ENCODE assay signal across 23 mouse cellular contexts in the genomic region with DNA sequence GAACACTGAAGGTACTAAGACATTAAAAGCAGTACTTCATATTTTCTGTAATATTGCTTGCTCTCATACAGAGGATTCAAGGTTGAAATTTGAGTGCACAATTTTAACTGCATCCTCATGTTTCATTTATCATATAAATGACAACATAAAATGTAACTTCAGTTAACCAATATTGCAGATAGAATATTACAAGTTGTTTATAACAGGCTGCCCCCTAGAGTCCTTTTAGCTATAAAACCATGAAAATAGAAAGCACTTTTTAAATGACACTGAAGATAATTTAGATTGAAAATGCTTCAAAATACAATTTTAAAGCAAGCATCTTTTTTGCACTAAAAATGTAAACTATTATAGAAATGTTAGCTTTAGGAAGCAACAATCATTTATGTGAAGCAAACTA. TPM values are rescaled to one million over a fixed set of nuclear protein-coding genes. Genes with fewer than 3 reads are reported as not detected.
A peak's percentile ranks its signal among the peaks of the same experiment; 100 is the strongest.
DNase-seq lines count a peak whose midpoint lies in the region; ATAC-seq and TF ChIP-seq lines count a peak whose summit lies in the region.
"Had no signal": no experiment of that assay in that cellular context is flagged by ENCODE, and none has a peak within 500 bp of the region (broad histone marks: within the 10 kb centered on the region; RNA-seq: fewer than 3 reads in every experiment).

No protein-coding gene starts in this region.

- no peak for ATAC-seq in forebrain, postnatal 0 days
- no peak for ATAC-seq in forebrain, embryonic 16.5 days
- no peak for ATAC-seq in kidney, postnatal 0 days (replicated peaks; ENCODE audit: low FRiP score, low read depth)
- ATAC-seq in midbrain, embryonic 14.5 days (ENCODE audit: low FRiP score, low TSS enrichment), result no peak
- no peak for ATAC-seq in midbrain, embryonic 15.5 days (replicated peaks)
- ATAC-seq in stomach, postnatal 0 days (ENCODE audit: low FRiP score, low TSS enrichment), result no peak
- ATAC-seq in hindbrain, embryonic 14.5 days (ENCODE audit: low FRiP score), result no peak
- ATAC-seq: activated CD4-positive, CD25-positive, alpha-beta regulatory T cell, adult 4 months had no signal

- DNase-seq in forebrain, postnatal 0 days, result peak; percentile 9
- DNase-seq in kidney, postnatal 0 days (ENCODE audit: low spot score), result no peak
- no peak for DNase-seq in kidney, adult 18-20 months
- peak; percentile 30 for DNase-seq in midbrain, embryonic 14.5 days
- no peak for DNase-seq in stomach, postnatal 0 days (ENCODE audit: low spot score)
- DNase-seq in hindbrain, embryonic 14.5 days (ENCODE audit: low spot score), result no peak
- DNase-seq: adrenal gland, adult 2 months; adrenal gland, postnatal 36 days; cerebellum, adult 2 months; cerebellum, postnatal 14 days; heart, postnatal 14 days; kidney, adult 2 months; kidney, postnatal 4 days; layer of hippocampus, adult 9-11 months; thymus, postnatal 4 days had no signal

- H3K4me2 ChIP-seq in forebrain, postnatal 0 days (ENCODE audit: low read depth), result no peak overlapping the region
- H3K4me2 ChIP-seq in forebrain, embryonic 16.5 days (ENCODE audit: low read length), result no peak overlapping the region
- no peak overlapping the region for H3K4me2 ChIP-seq in kidney, postnatal 0 days (ENCODE audit: low read length)
- no peak overlapping the region for H3K4me2 ChIP-seq in midbrain, embryonic 14.5 days (ENCODE audit: low read length)
- H3K4me2 ChIP-seq in midbrain, embryonic 15.5 days, result no peak overlapping the region
- no peak overlapping the region for H3K4me2 ChIP-seq in stomach, postnatal 0 days (replicated peaks; ENCODE audit: low read depth)
- H3K4me2 ChIP-seq in hindbrain, embryonic 14.5 days (replicated peaks), result no peak overlapping the region
- H3K4me2 ChIP-seq: forebrain, embryonic 12.5 days; limb, embryonic 12.5 days; liver, embryonic 15.5 days had no signal

- no peak for TF ChIP-seq EP300 in stomach, postnatal 0 days (optimal IDR thresholded peaks at IDR 0.05)

- H3K9me3 ChIP-seq in forebrain, postnatal 0 days (ENCODE audit: low read length), result no peaks in the 10 kb centered on the region
- no peaks in the 10 kb centered on the region for H3K9me3 ChIP-seq in forebrain, embryonic 16.5 days (ENCODE audit: control insufficient read depth, low read length)
- no peaks in the 10 kb centered on the region for H3K9me3 ChIP-seq in kidney, postnatal 0 days (replicated peaks; ENCODE audit: low read length)
- H3K9me3 ChIP-seq in midbrain, embryonic 14.5 days (ENCODE audit: control insufficient read depth, low read length), result no peaks in the 10 kb centered on the region
- H3K9me3 ChIP-seq in midbrain, embryonic 15.5 days, result no peaks in the 10 kb centered on the region
- no peaks in the 10 kb centered on the region for H3K9me3 ChIP-seq in stomach, postnatal 0 days (ENCODE audit: control insufficient read depth, low read length)
- H3K9me3 ChIP-seq in hindbrain, embryonic 14.5 days (ENCODE audit: control insufficient read depth, low read length), result no peaks in the 10 kb centered on the region
- H3K9me3 ChIP-seq: forebrain, embryonic 12.5 days; hindbrain, embryonic 10.5 days; limb, embryonic 12.5 days; liver, embryonic 15.5 days had no signal

- H3K9ac ChIP-seq in forebrain, postnatal 0 days, result no peak overlapping the region
- no peak overlapping the region for H3K9ac ChIP-seq in forebrain, embryonic 16.5 days (replicated peaks; ENCODE audit: low read depth, low read length)
- no peak overlapping the region for H3K9ac ChIP-seq in kidney, postnatal 0 days (ENCODE audit: low read depth, low read length)
- no peak overlapping the region for H3K9ac ChIP-seq in midbrain, embryonic 14.5 days (replicated peaks; ENCODE audit: low read length)
- no peak overlapping the region for H3K9ac ChIP-seq in midbrain, embryonic 15.5 days
- no peak overlapping the region for H3K9ac ChIP-seq in stomach, postnatal 0 days (ENCODE audit: low read length)
- no peak overlapping the region for H3K9ac ChIP-seq in hindbrain, embryonic 14.5 days
- H3K9ac ChIP-seq: forebrain, embryonic 12.5 days; limb, embryonic 12.5 days; liver, embryonic 15.5 days had no signal

- no peaks in the 10 kb centered on the region for H3K36me3 ChIP-seq in forebrain, postnatal 0 days (ENCODE audit: insufficient read depth)
- no peaks in the 10 kb centered on the region for H3K36me3 ChIP-seq in forebrain, embryonic 16.5 days (ENCODE audit: control insufficient read depth, insufficient read depth)
- H3K36me3 ChIP-seq in kidney, postnatal 0 days (ENCODE audit: insufficient read depth, low read length), result no peaks in the 10 kb centered on the region
- peaks cover 15% of the 10 kb centered on the region for H3K36me3 ChIP-seq in midbrain, embryonic 14.5 days (ENCODE audit: control insufficient read depth, insufficient read depth, low read length)
- H3K36me3 ChIP-seq in midbrain, embryonic 15.5 days (replicated peaks), result no peaks in the 10 kb centered on the region
- H3K36me3 ChIP-seq in stomach, postnatal 0 days (ENCODE audit: control insufficient read depth, insufficient read depth, low read length), result no peaks in the 10 kb centered on the region
- H3K36me3 ChIP-seq in hindbrain, embryonic 14.5 days (replicated peaks; ENCODE audit: control insufficient read depth, insufficient read depth), result peaks cover 24% of the 10 kb centered on the region

- H3K27me3 ChIP-seq in forebrain, postnatal 0 days (ENCODE audit: insufficient read depth, low read length), result no peaks in the 10 kb centered on the region
- no peaks in the 10 kb centered on the region for H3K27me3 ChIP-seq in forebrain, embryonic 16.5 days (replicated peaks; ENCODE audit: control insufficient read depth, insufficient read depth, low read length)
- no peaks in the 10 kb centered on the region for H3K27me3 ChIP-seq in kidney, postnatal 0 days (ENCODE audit: insufficient read depth, low read length)
- H3K27me3 ChIP-seq in midbrain, embryonic 14.5 days (ENCODE audit: control insufficient read depth, insufficient read depth, low read length), result no peaks in the 10 kb centered on the region
- no peaks in the 10 kb centered on the region for H3K27me3 ChIP-seq in midbrain, embryonic 15.5 days (replicated peaks)
- H3K27me3 ChIP-seq in stomach, postnatal 0 days (ENCODE audit: control insufficient read depth, insufficient read depth, low read length), result no peaks in the 10 kb centered on the region
- no peaks in the 10 kb centered on the region for H3K27me3 ChIP-seq in hindbrain, embryonic 14.5 days (ENCODE audit: control insufficient read depth, insufficient read depth, low read length)
- H3K27me3 ChIP-seq: forebrain, embryonic 12.5 days; limb, embryonic 12.5 days; liver, embryonic 15.5 days had no signal

- no peak overlapping the region for H3K27ac ChIP-seq in forebrain, postnatal 0 days (ENCODE audit: low read depth, low read length)
- no peak overlapping the region for H3K27ac ChIP-seq in forebrain, embryonic 16.5 days (ENCODE audit: low read length)
- no peak overlapping the region for H3K27ac ChIP-seq in kidney, postnatal 0 days
- no peak overlapping the region for H3K27ac ChIP-seq in midbrain, embryonic 14.5 days (replicated peaks; ENCODE audit: low read depth, low read length)
- H3K27ac ChIP-seq in midbrain, embryonic 15.5 days, result no peak overlapping the region
- no peak overlapping the region for H3K27ac ChIP-seq in stomach, postnatal 0 days (replicated peaks)
- no peak overlapping the region for H3K27ac ChIP-seq in hindbrain, embryonic 14.5 days
- H3K27ac ChIP-seq: forebrain, embryonic 12.5 days; hindbrain, embryonic 10.5 days; limb, embryonic 12.5 days had no signal

- peak; percentile 22; the same call in 1 of the 2 replicates for TF ChIP-seq CTCF in forebrain, postnatal 0 days (IDR thresholded peaks at IDR 0.05; ENCODE audit: low read depth)
- peak; percentile 46 for TF ChIP-seq CTCF in kidney, postnatal 0 days (IDR thresholded peaks at IDR 0.05; ENCODE audit: low read depth)
- peak; percentile 46 for TF ChIP-seq CTCF in stomach, postnatal 0 days (IDR thresholded peaks at IDR 0.05; ENCODE audit: low read depth)

- H3K4me1 ChIP-seq in forebrain, postnatal 0 days (ENCODE audit: insufficient read depth), result no peaks in the 10 kb centered on the region
- no peaks in the 10 kb centered on the region for H3K4me1 ChIP-seq in forebrain, embryonic 16.5 days (replicated peaks; ENCODE audit: control insufficient read depth, insufficient read depth, low read length)
- H3K4me1 ChIP-seq in kidney, postnatal 0 days (replicated peaks; ENCODE audit: insufficient read depth, low read length), result no peaks in the 10 kb centered on the region
- no peaks in the 10 kb centered on the region for H3K4me1 ChIP-seq in midbrain, embryonic 14.5 days (ENCODE audit: control insufficient read depth, insufficient read depth, low read length)
- no peaks in the 10 kb centered on the region for H3K4me1 ChIP-seq in midbrain, embryonic 15.5 days
- H3K4me1 ChIP-seq in stomach, postnatal 0 days (replicated peaks; ENCODE audit: control insufficient read depth, insufficient read depth), result no peaks in the 10 kb centered on the region
- H3K4me1 ChIP-seq in hindbrain, embryonic 14.5 days (replicated peaks; ENCODE audit: control insufficient read depth, insufficient read depth, low read length), result no peaks in the 10 kb centered on the region
- H3K4me1 ChIP-seq: forebrain, embryonic 12.5 days; hindbrain, embryonic 10.5 days had no signal

- H3K4me3 ChIP-seq in forebrain, postnatal 0 days (ENCODE audit: low read depth, low read length), result no peak overlapping the region
- no peak overlapping the region for H3K4me3 ChIP-seq in forebrain, embryonic 16.5 days (replicated peaks; ENCODE audit: low read length)
- no peak overlapping the region for H3K4me3 ChIP-seq in kidney, postnatal 0 days (replicated peaks; ENCODE audit: low read depth, low read length)
- no peak overlapping the region for H3K4me3 ChIP-seq in midbrain, embryonic 14.5 days (replicated peaks; ENCODE audit: low read depth, low read length)
- no peak overlapping the region for H3K4me3 ChIP-seq in midbrain, embryonic 15.5 days
- H3K4me3 ChIP-seq in stomach, postnatal 0 days (ENCODE audit: low read depth, low read length), result no peak overlapping the region
- no peak overlapping the region for H3K4me3 ChIP-seq in hindbrain, embryonic 14.5 days (replicated peaks; ENCODE audit: low read length)
- H3K4me3 ChIP-seq: erythroblast, embryonic 14.5 days; forebrain, embryonic 12.5 days; hindbrain, embryonic 10.5 days; limb, embryonic 12.5 days; liver, embryonic 15.5 days had no signal

RNA-seq across cellular contexts. Expression of a gene that starts 24.8 kb away (rescaled TPM):
- 53.8 and 70.5 TPM in 2 replicates for total RNA-seq in forebrain, postnatal 0 days (2014; rRNA removed)
- 14.1 and 19.1 TPM in 2 replicates for polyA plus RNA-seq in forebrain, postnatal 0 days (2015; fragmentation: Nextera tagmentation; extraction: Ambion mirVana)
- 26.4 and 27.3 TPM in 2 replicates for polyA plus RNA-seq in forebrain, embryonic 16.5 days (2015; fragmentation: Nextera tagmentation; extraction: Ambion mirVana)
- polyA plus RNA-seq in kidney, postnatal 0 days (2015; fragmentation: Nextera tagmentation; extraction: Ambion mirVana), result 27.4 and 28.2 TPM in 2 replicates
- 31.7 and 34.6 TPM in 2 replicates for polyA plus RNA-seq in midbrain, embryonic 14.5 days (2014; fragmentation: Nextera tagmentation; extraction: Ambion mirVana)
- 32.3 and 33.2 TPM in 2 replicates for polyA plus RNA-seq in midbrain, embryonic 15.5 days (2015; fragmentation: Nextera tagmentation; extraction: Ambion mirVana)
- 17.2 and 18.1 TPM in 2 replicates for polyA plus RNA-seq in stomach, postnatal 0 days (2015; fragmentation: Nextera tagmentation; extraction: Ambion mirVana)
- polyA plus RNA-seq in hindbrain, embryonic 14.5 days (2014; fragmentation: Nextera tagmentation; extraction: Ambion mirVana), result 35.7 and 39.1 TPM in 2 replicates

Comparison
In these comparisons a context has a peak if more than half of its experiments do, and no peak if none do; other contexts are left out.
1. DNase-seq: peak in forebrain, postnatal 0 days (single experiment) and midbrain, embryonic 14.5 days (single experiment); none in kidney, postnatal 0 days (single experiment), kidney, adult 18-20 months (single experiment), stomach, postnatal 0 days (single experiment) and hindbrain, embryonic 14.5 days (single experiment).
2. Peak in every context shown above with its lines, with median percentiles within 50 percentile points of each other: CTCF ChIP-seq.